18 mouse cellular contexts compared by ENCODE assay signal in genomic region chr16:92393732-92394131, GRCm38 (mm10). TPM values are rescaled to one million over a fixed set of nuclear protein-coding genes. Genes with fewer than 3 reads are reported as not detected.
DNase-seq lines count a peak whose midpoint lies in the region; ATAC-seq and TF ChIP-seq lines count a peak whose summit lies in the region.
"Had no signal": no experiment of that assay in that cellular context is flagged by ENCODE, and none has a peak within 500 bp of the region (broad histone marks: within the 10 kb centered on the region; RNA-seq: fewer than 3 reads in every experiment).

No protein-coding gene starts in this region.

- WGBS in kidney, adult 2 months: 80% methylated on average over 3 of the region's 3 CpGs
- WGBS in kidney, embryonic 16.5 days: 96% methylated on average over 3 of the region's 3 CpGs
- 94% methylated on average over 3 of the region's 3 CpGs for WGBS in lung, postnatal 0 days
- WGBS in midbrain, embryonic 11.5 days: 96% methylated on average over 3 of the region's 3 CpGs

- H3K9ac ChIP-seq in kidney, embryonic 16.5 days (replicated peaks; ENCODE audit: low read length): no peak overlapping the region
- H3K9ac ChIP-seq in lung, postnatal 0 days (replicated peaks; ENCODE audit: low read depth): no peak overlapping the region
- no peak overlapping the region for H3K9ac ChIP-seq in midbrain, embryonic 11.5 days (ENCODE audit: low read length)
- H3K9ac ChIP-seq: forebrain, embryonic 12.5 days; heart, embryonic 12.5 days; kidney, embryonic 15.5 days; limb, embryonic 13.5 days; lung, embryonic 15.5 days; stomach, embryonic 15.5 days had no signal

- DNase-seq in kidney, adult 2 months: peak; percentile 29
- no peak for DNase-seq in lung, postnatal 0 days (ENCODE audit: low spot score)
- DNase-seq in lung, postnatal 36 days: no peak
- DNase-seq in ZHBTc4 (ENCODE audit: low read depth, low spot score): peak; percentile 43
- DNase-seq in splenic B cell, adult 2 months (ENCODE audit: low read depth, low spot score): peak; percentile 11
- no peak for DNase-seq in midbrain, embryonic 11.5 days (ENCODE audit: low spot score, missing footprints)
- DNase-seq: adrenal gland, postnatal 36 days; cerebellum, adult 8-10 months; gastrocnemius, postnatal 36 days; heart, postnatal 36 days; right cerebral cortex, adult 18-20 months had no signal

- TF ChIP-seq CTCF in kidney, adult 2 months (conservative IDR thresholded peaks at IDR 0.05; ENCODE audit: insufficient read depth, insufficient read length, low read depth, low read length): peak; percentile 55
- peak; percentile 59 for TF ChIP-seq CTCF in lung, postnatal 0 days (IDR thresholded peaks at IDR 0.05)

- H3K36me3 ChIP-seq in kidney, adult 2 months (ENCODE audit: control insufficient read depth, insufficient read depth, low read length): no peaks in the 10 kb centered on the region; the same call in 1 of the 2 replicates
- peaks cover 25% of the 10 kb centered on the region for H3K36me3 ChIP-seq in kidney, embryonic 16.5 days (ENCODE audit: insufficient read depth, low read length)
- peaks cover 31% of the 10 kb centered on the region for H3K36me3 ChIP-seq in lung, postnatal 0 days (ENCODE audit: insufficient read depth, low read length)
- peaks cover 2% of the 10 kb centered on the region; the same call in 1 of the 2 replicates for H3K36me3 ChIP-seq in splenic B cell, adult 2 months (ENCODE audit: control insufficient read depth, insufficient read depth, low read length, poor library complexity, severe bottlenecking)
- H3K36me3 ChIP-seq in midbrain, embryonic 11.5 days (ENCODE audit: control insufficient read depth, insufficient read depth, low read length): no peaks in the 10 kb centered on the region; the same call in 1 of the 2 replicates

- no peaks in the 10 kb centered on the region for H3K9me3 ChIP-seq in kidney, embryonic 16.5 days (ENCODE audit: low read length)
- no peaks in the 10 kb centered on the region for H3K9me3 ChIP-seq in lung, postnatal 0 days (ENCODE audit: low read length)
- H3K9me3 ChIP-seq in midbrain, embryonic 11.5 days (ENCODE audit: control insufficient read depth, low read length): no peaks in the 10 kb centered on the region
- H3K9me3 ChIP-seq: forebrain, embryonic 12.5 days; heart, embryonic 12.5 days; kidney, embryonic 15.5 days; limb, embryonic 13.5 days; lung, embryonic 15.5 days; stomach, embryonic 15.5 days had no signal

- no peak overlapping the region for H3K27ac ChIP-seq in kidney, adult 2 months (ENCODE audit: insufficient read depth, low read depth, low read length)
- H3K27ac ChIP-seq in kidney, embryonic 16.5 days (ENCODE audit: low read length): no peak overlapping the region
- no peak overlapping the region for H3K27ac ChIP-seq in lung, postnatal 0 days (ENCODE audit: low read length)
- no peak overlapping the region for H3K27ac ChIP-seq in midbrain, embryonic 11.5 days (ENCODE audit: low read depth, low read length)
- H3K27ac ChIP-seq: forebrain, embryonic 12.5 days; kidney, embryonic 15.5 days; limb, embryonic 13.5 days; lung, embryonic 15.5 days; stomach, embryonic 15.5 days had no signal

- no peak overlapping the region for H3K4me3 ChIP-seq in kidney, adult 2 months (ENCODE audit: insufficient read depth, low read depth, low read length)
- no peak overlapping the region for H3K4me3 ChIP-seq in kidney, embryonic 16.5 days (ENCODE audit: low read length)
- no peak overlapping the region for H3K4me3 ChIP-seq in lung, postnatal 0 days (ENCODE audit: low read depth, low read length)
- H3K4me3 ChIP-seq in midbrain, embryonic 11.5 days (ENCODE audit: low read depth, low read length): no peak overlapping the region
- H3K4me3 ChIP-seq: forebrain, embryonic 12.5 days; heart, embryonic 12.5 days; kidney, embryonic 15.5 days; limb, embryonic 13.5 days; lung, embryonic 15.5 days; stomach, embryonic 15.5 days had no signal

- no peak for TF ChIP-seq POLR2A in kidney, adult 2 months (IDR thresholded peaks at IDR 0.05; ENCODE audit: low read depth, low read length)

- no peak overlapping the region for H3K4me2 ChIP-seq in kidney, embryonic 16.5 days (replicated peaks; ENCODE audit: low read depth, low read length)
- H3K4me2 ChIP-seq in lung, postnatal 0 days (replicated peaks; ENCODE audit: low read depth, low read length): no peak overlapping the region
- no peak overlapping the region for H3K4me2 ChIP-seq in midbrain, embryonic 11.5 days
- H3K4me2 ChIP-seq: forebrain, embryonic 12.5 days; heart, embryonic 12.5 days; kidney, embryonic 15.5 days; limb, embryonic 13.5 days; lung, embryonic 15.5 days; stomach, embryonic 15.5 days had no signal

- no peak for ATAC-seq in kidney, embryonic 16.5 days (ENCODE audit: low FRiP score, low TSS enrichment)
- ATAC-seq in lung, postnatal 0 days: no peak
- no peak for ATAC-seq in midbrain, embryonic 11.5 days (ENCODE audit: low FRiP score)

- no peak for TF ChIP-seq EP300 in lung, postnatal 0 days (IDR thresholded peaks at IDR 0.05)

- 0 out of 2 replicates have a peak, but pooled peaks cover 3% of the 10 kb centered on the region for H3K4me1 ChIP-seq in kidney, adult 2 months (ENCODE audit: control insufficient read depth, insufficient read depth, low read length)
- H3K4me1 ChIP-seq in kidney, embryonic 16.5 days (ENCODE audit: insufficient read depth, low read length): peaks cover 15% of the 10 kb centered on the region
- H3K4me1 ChIP-seq in lung, postnatal 0 days (ENCODE audit: insufficient read depth, low read depth, low read length): peaks cover 13% of the 10 kb centered on the region; the same call in 1 of the 2 replicates
- H3K4me1 ChIP-seq in midbrain, embryonic 11.5 days (ENCODE audit: control insufficient read depth, insufficient read depth, low read length): peaks cover 2% of the 10 kb centered on the region; the same call in 1 of the 2 replicates

- H3K27me3 ChIP-seq in kidney, adult 2 months (replicated peaks; ENCODE audit: control insufficient read depth, insufficient read depth, low read length): no peaks in the 10 kb centered on the region
- H3K27me3 ChIP-seq in kidney, embryonic 16.5 days (ENCODE audit: insufficient read depth, low read length): no peaks in the 10 kb centered on the region; the same call in 1 of the 2 replicates
- no peaks in the 10 kb centered on the region for H3K27me3 ChIP-seq in lung, postnatal 0 days (replicated peaks; ENCODE audit: insufficient read depth, low read length)
- no peaks in the 10 kb centered on the region for H3K27me3 ChIP-seq in splenic B cell, adult 2 months (ENCODE audit: control insufficient read depth, insufficient read depth, low read length, poor library complexity, severe bottlenecking)
- H3K27me3 ChIP-seq in midbrain, embryonic 11.5 days (ENCODE audit: control insufficient read depth, insufficient read depth, low read length): peaks cover 3% of the 10 kb centered on the region; the same call in 1 of the 2 replicates
- H3K27me3 ChIP-seq: heart, embryonic 12.5 days; lung, embryonic 15.5 days; stomach, embryonic 15.5 days had no signal

RNA-seq across cellular contexts. Expression of gene Kcne1, which starts 34.5 kb away (rescaled TPM):
- 34.3 and 37.4 TPM in 2 replicates for polyA plus RNA-seq in kidney, adult 2 months (2012; rRNA removed)
- 2.8 and 3.7 TPM in 2 replicates for polyA plus RNA-seq in kidney, embryonic 16.5 days (2015; fragmentation: Nextera tagmentation; extraction: Ambion mirVana)
- polyA plus RNA-seq in lung, postnatal 0 days (2015; fragmentation: Nextera tagmentation; extraction: Ambion mirVana): 0.14 TPM in 1 of 2 replicates, not detected in the other
- 0.16 TPM in 1 of 2 replicates, not detected in the other for polyA plus RNA-seq in midbrain, embryonic 11.5 days (2014; fragmentation: Nextera tagmentation; extraction: Ambion mirVana)

Comparison
In these comparisons a context has a peak if more than half of its experiments do, and no peak if none do; other contexts are left out.
1. DNase-seq: peak in kidney, adult 2 months (single experiment), ZHBTc4 (single experiment) and splenic B cell, adult 2 months (single experiment); none in lung, postnatal 0 days (single experiment), lung, postnatal 36 days (single experiment) and midbrain, embryonic 11.5 days (single experiment).